Mouse (Mus musculus) liver, embryonic 18 days (tissue): ENCODE results near the gene 9930111J21Rik1. TPM values are rescaled to one million over a fixed set of nuclear protein-coding genes. Genes with fewer than 3 reads are reported as not detected.

Experiments
- polyA plus RNA-seq: library from polyadenylated mRNA; depleted of rRNA; stranded (reverse); fragments of >200 nt; gene quantifications from 2 replicates; pipeline ENCODE4 v1.2.3, GENCODE M21; 2012; rRNA removed

Gene 9930111J21Rik1
- 0.67 and 0.99 TPM in 2 replicates for polyA plus RNA-seq

DNA sequence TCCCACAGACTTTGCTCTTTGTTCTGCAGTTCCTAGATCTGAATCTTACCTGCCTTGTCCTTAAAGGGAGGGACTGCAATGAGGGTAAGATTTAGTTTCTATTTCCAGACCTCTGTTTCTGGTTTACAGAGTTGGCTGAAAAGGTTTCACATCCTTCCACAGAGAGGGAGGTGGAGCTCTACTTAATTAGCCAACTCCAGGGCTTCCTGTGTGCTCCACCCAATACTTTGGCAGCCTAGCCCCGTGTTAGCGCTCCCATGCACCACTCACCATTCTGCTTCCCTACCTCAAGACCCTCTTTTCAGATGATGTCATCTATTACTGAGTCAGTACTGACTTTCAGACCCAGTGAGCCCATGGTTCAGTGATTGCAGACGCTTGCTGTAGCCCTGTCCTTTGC lies at the start of gene 9930111J21Rik1:
9930111J21Rik1 (minus strand) TSS at position 148 of the 400 bp plus-strand sequence.

DNA sequence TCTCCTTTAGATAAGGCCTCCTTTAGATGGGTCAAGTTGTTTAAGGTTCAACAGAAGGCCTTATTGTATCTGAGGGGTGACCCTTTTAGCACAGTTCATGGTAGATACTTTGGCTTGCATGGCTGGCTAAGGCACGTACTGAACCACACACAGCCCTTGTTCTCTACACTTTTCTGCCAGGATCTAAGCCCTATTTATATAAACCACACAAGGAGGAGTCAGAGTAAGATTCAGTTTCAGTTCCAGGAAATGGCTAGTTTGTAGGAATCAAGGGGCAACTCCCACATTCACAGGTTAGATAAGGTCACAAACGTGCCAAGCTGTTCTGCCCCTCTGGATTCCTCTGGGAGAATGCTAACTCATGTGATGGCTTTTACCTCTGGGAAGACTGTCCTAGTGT lies 14.8 kb upstream of the 9930111J21Rik1 start, which contains the start of gene Tgtp1:
Tgtp1 (minus strand) TSS at position 155 of the 400 bp plus-strand sequence.

DNA sequence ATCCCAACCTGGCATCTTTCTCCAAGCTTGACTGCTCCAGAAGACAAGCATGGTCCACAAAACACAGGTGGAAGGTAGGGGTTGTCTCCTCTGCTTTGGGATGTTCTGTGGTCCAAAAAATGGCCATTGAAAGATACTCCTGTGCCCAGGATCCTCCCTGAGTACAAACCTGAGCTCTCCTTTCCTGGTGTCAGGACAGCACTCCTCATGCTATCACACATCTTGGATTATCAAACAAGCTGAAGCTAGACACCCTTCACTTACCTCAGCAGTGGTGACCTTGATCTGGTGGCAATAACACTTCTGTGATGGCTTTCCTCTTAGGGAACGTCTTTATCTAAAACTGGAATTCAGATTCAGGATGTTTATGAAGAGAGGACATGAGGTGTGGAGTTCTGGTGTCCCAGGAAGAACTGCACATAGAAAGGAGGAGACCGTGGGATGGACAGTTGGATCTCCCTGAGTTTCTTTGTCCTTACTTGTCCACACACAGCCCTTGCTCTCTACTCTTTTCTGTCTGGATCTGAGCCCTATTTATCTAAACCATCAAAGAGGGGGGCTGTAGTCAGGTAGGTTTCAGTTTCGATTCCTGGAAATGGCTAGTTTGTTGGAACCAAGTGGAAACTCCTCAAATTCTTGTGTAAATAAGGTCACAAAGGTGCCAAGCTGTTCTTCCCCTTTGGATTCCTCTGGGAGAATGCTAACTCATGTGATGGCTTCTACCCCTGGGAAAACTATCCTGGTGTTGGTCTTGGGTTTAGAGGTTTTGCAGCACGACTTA lies 12.7 kb upstream of the 9930111J21Rik1 start, which contains the start of gene Gm12185:
Gm12185 (minus strand) TSS at position 487 of the 781 bp plus-strand sequence.

DNA sequence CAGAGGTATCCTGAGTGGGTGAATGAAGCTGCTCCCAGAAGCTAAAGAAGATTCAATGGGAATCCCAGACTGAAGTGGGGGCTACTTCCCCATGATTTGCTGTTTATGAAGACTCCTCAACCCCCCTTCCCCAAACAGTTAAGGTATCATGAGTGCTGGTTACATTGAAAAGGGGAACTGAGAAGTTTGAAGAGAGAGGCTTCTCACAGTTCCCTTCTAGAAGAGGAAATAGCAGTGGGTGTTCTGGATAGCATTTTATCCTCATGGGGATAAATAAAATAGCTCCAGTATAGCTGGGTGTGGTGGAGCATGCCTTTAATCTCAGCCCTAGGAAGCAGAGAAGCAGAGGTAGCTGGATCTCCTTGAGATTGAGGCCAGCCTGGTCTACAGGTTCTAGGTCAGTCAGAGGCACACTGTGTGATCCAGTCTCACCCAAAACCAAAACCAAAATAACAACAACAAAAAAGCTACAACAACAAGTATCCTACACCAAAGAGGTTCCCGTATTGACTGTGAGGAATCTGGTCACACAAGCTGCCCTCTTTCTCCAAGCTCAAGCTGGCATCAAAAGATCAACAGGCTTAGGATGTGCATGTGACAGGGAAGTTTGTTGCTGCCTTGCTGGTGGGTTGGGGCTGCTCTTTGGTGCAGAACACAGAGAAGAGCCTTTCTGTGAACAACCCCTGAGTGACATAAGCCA lies 808 bp downstream of the 9930111J21Rik1 start, which contains the start of gene Olfr56:
Olfr56 (plus strand) TSS at position 650 of the 700 bp plus-strand sequence.

DNA sequence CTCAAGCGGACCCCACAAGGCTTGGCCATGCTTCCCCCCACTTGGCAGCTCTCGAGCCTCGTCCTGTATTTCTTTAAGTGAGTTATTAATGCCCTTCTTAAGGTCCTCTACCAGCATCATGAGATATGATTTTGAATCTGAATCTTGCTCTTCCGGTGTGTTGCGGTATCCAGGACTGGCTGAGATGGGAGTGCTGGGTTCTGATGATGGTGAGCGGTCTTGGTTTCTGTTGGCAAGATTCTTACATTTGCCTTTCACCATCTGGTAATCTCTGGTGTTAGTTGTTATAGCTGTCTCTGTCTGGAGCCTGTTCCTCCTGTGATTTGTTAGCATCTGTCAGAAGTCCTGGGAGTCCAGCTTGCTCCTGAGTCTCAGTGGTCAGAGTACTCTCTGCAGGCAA lies 33.1 kb downstream of the 9930111J21Rik1 start, which contains the start of gene Psme2b:
Psme2b (minus strand) TSS at position 101 of the 400 bp plus-strand sequence.

DNA sequence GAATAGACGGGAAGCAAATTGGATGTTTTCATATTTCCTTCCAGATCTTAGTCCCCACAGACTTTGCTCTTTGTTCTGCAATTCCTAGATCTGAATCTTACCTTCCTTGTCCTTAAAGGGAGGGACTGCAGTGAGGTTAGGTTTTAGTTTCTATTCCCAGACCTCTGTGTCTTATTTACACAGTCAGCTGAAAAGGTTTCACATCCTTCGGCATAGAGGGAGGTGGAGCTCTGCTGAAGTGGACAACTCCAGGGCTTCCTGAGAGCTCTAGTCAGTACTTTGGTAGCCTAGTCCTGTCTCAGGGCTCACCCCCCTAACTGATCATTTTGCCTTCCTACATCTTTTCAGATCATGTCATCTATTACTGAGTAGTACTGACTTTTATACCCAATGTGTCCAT lies 77.2 kb downstream of the 9930111J21Rik1 start, which contains the start of gene Gm5431:
Gm5431 (minus strand) TSS at position 194 of the 400 bp plus-strand sequence.

Other genes with a start within 250 kb of the 9930111J21Rik1 start
- 1,065 and 1,125 TPM in 2 replicates for gene Rack1, start 179.1 kb downstream of the 9930111J21Rik1 start, polyA plus RNA-seq
- gene Trim41, start 162.0 kb downstream of the 9930111J21Rik1 start, polyA plus RNA-seq: 9.0 and 11.4 TPM in 2 replicates
- gene Trim7, start 153.3 kb downstream of the 9930111J21Rik1 start, polyA plus RNA-seq: 0.88 and 0.94 TPM in 2 replicates
- 7.7 and 8.0 TPM in 2 replicates for gene Gm12184, start 152.7 kb downstream of the 9930111J21Rik1 start, polyA plus RNA-seq
- 35.4 and 48.5 TPM in 2 replicates for gene Irgm1, start 107.7 kb downstream of the 9930111J21Rik1 start, polyA plus RNA-seq
- 0.96 and 0.99 TPM in 2 replicates for gene Gm5431, start 77.2 kb downstream of the 9930111J21Rik1 start, polyA plus RNA-seq
- gene Psme2b, start 33.2 kb downstream of the 9930111J21Rik1 start, polyA plus RNA-seq: 2.2 and 2.8 TPM in 2 replicates
- gene Olfr56, start 509 bp downstream of the 9930111J21Rik1 start, polyA plus RNA-seq: 0.42 TPM in 2 replicates
- gene Gm12185, start 12.8 kb upstream of the 9930111J21Rik1 start, polyA plus RNA-seq: 0.16 and 0.17 TPM in 2 replicates
- gene Tgtp1, start 14.8 kb upstream of the 9930111J21Rik1 start, polyA plus RNA-seq: 9.5 and 11.9 TPM in 2 replicates
- 1.9 TPM in 2 replicates for gene 9930111J21Rik2, start 71.8 kb upstream of the 9930111J21Rik1 start, polyA plus RNA-seq
- gene Tgtp2, start 84.8 kb upstream of the 9930111J21Rik1 start, polyA plus RNA-seq: 1.8 and 5.0 TPM in 2 replicates
- 17.6 and 25.6 TPM in 2 replicates for gene Ifi47, start 97.2 kb upstream of the 9930111J21Rik1 start, polyA plus RNA-seq
- gene Olfr1396, start 135.5 kb upstream of the 9930111J21Rik1 start, polyA plus RNA-seq: 0.02 TPM in 1 of 2 replicates, not detected in the other
- gene Olfr1395, start 162.9 kb upstream of the 9930111J21Rik1 start, polyA plus RNA-seq: not detected in 2 replicates
- not detected in 2 replicates for gene Olfr1394, start 175.0 kb upstream of the 9930111J21Rik1 start, polyA plus RNA-seq
- gene Btnl9, start 207.8 kb upstream of the 9930111J21Rik1 start, polyA plus RNA-seq: 1.4 TPM in 2 replicates
- gene Zfp62, start 223.9 kb upstream of the 9930111J21Rik1 start, polyA plus RNA-seq: 5.3 and 5.4 TPM in 2 replicates